Mouse (Mus musculus): Measurements from ENCODE around the gene Tspoap1. TPM values are rescaled to one million over a fixed set of nuclear protein-coding genes. Genes with fewer than 3 reads are reported as not detected.

Tspoap1 gene
- polyA plus RNA-seq, 1 experiment, result 0.04 TPM

GRCm38 (mm10) chr11:87805448-87805847 lies 45.1 kb downstream of the Tspoap1 start:
- TF ChIP-seq MAX (IDR thresholded peaks at IDR 0.05; ENCODE audit: low read depth) (no peak), USF1 (IDR thresholded peaks at IDR 0.05; ENCODE audit: low read depth) (no peak), SRF (IDR thresholded peaks at IDR 0.05; ENCODE audit: control insufficient read depth, insufficient read length, low read depth) (no peak), MYOD1 (IDR thresholded peaks at IDR 0.05; ENCODE audit: control insufficient read depth in 1 of 3, insufficient read length in 2 of 3, low read depth in 2 of 3) (no peak), REST (IDR thresholded peaks at IDR 0.05; ENCODE audit: insufficient read depth, insufficient read length) (no peak), E2F4 (IDR thresholded peaks at IDR 0.05; ENCODE audit: insufficient read depth) (no peak), MYOG (IDR thresholded peaks at IDR 0.05; ENCODE audit: control insufficient read depth in 1 of 3, insufficient read depth in 1 of 3, insufficient read length in 2 of 3, low read depth in 2 of 3) (no peak), POLR2A (IDR thresholded peaks at IDR 0.05; ENCODE audit: insufficient read length, low read depth) (no peak), TCF12 (IDR thresholded peaks at IDR 0.05; ENCODE audit: insufficient read depth, poor library complexity, severe bottlenecking) (no peak), CEBPB (IDR thresholded peaks at IDR 0.05; ENCODE audit: insufficient read depth, poor library complexity, severe bottlenecking) (no peak), POLR2AphosphoS2 (IDR thresholded peaks at IDR 0.05; ENCODE audit: insufficient read length, low read depth) (no peak), TCF3 (IDR thresholded peaks at IDR 0.05; ENCODE audit: insufficient read length, low read depth) (no peak)
- Histone ChIP-seq H3K79me2 (ENCODE audit: control insufficient read depth, insufficient read depth) (no peaks in the 10 kb centered on the region), H3K36me3 (ENCODE audit: control insufficient read depth, insufficient read depth) (no peaks in the 10 kb centered on the region), H3K27me3 (ENCODE audit: control insufficient read depth, insufficient read depth, insufficient read length) (peaks cover 42% of the 10 kb centered on the region), H3K4me2 (ENCODE audit: low read depth) (no peak overlapping the region), H3ac (ENCODE audit: control insufficient read depth, insufficient read length) (no peak overlapping the region), H3K4me3 (no peak overlapping the region)

- no peak overlapping the region for H3K4me3 ChIP-seq
- H3K36me3 ChIP-seq (ENCODE audit: control insufficient read depth, insufficient read depth), result no peaks in the 10 kb centered on the region
- H3K4me2 ChIP-seq (ENCODE audit: low read depth), result no peak overlapping the region
- no peaks in the 10 kb centered on the region for H3K79me2 ChIP-seq (ENCODE audit: control insufficient read depth, insufficient read depth)
- TF ChIP-seq MAX (IDR thresholded peaks at IDR 0.05; ENCODE audit: low read depth) (no peak), USF1 (IDR thresholded peaks at IDR 0.05; ENCODE audit: low read depth) (no peak), REST (IDR thresholded peaks at IDR 0.05; ENCODE audit: insufficient read depth, insufficient read length) (no peak), TCF3 (IDR thresholded peaks at IDR 0.05; ENCODE audit: insufficient read length, low read depth) (no peak), E2F4 (IDR thresholded peaks at IDR 0.05; ENCODE audit: insufficient read depth) (no peak), SRF (IDR thresholded peaks at IDR 0.05; ENCODE audit: control insufficient read depth, insufficient read length, low read depth) (no peak), POLR2AphosphoS2 (IDR thresholded peaks at IDR 0.05; ENCODE audit: insufficient read length, low read depth) (no peak), MYOD1 (IDR thresholded peaks at IDR 0.05; ENCODE audit: control insufficient read depth in 1 of 3, insufficient read length in 2 of 3, low read depth in 2 of 3) (no peak), MYOG (IDR thresholded peaks at IDR 0.05; ENCODE audit: control insufficient read depth in 1 of 3, insufficient read depth in 1 of 3, insufficient read length in 2 of 3, low read depth in 2 of 3) (no peak)
- H3ac ChIP-seq (ENCODE audit: control insufficient read depth, insufficient read length), result no peak overlapping the region
- H3K27me3 ChIP-seq (ENCODE audit: control insufficient read depth, insufficient read depth, insufficient read length), result peaks cover 54% of the 10 kb centered on the region
These were observed 47.1 kb downstream of the Tspoap1 start for GRCm38 (mm10) chr11:87807433-87807832.

GRCm38 (mm10) chr11:87808236-87808635 lies 47.9 kb downstream of the Tspoap1 start:
- H3ac ChIP-seq (ENCODE audit: control insufficient read depth, insufficient read length), result no peak overlapping the region
- no peak overlapping the region for H3K4me2 ChIP-seq (ENCODE audit: low read depth)
- no peak overlapping the region for H3K4me3 ChIP-seq
- no peaks in the 10 kb centered on the region for H3K36me3 ChIP-seq (ENCODE audit: control insufficient read depth, insufficient read depth)
- H3K27me3 ChIP-seq (ENCODE audit: control insufficient read depth, insufficient read depth, insufficient read length), result peaks cover 54% of the 10 kb centered on the region
- TF ChIP-seq MAX (IDR thresholded peaks at IDR 0.05; ENCODE audit: low read depth) (no peak), SRF (IDR thresholded peaks at IDR 0.05; ENCODE audit: control insufficient read depth, insufficient read length, low read depth) (no peak), POLR2A (IDR thresholded peaks at IDR 0.05; ENCODE audit: insufficient read length, low read depth) (no peak), REST (IDR thresholded peaks at IDR 0.05; ENCODE audit: insufficient read depth, insufficient read length) (no peak), E2F4 (IDR thresholded peaks at IDR 0.05; ENCODE audit: insufficient read depth) (no peak), POLR2AphosphoS2 (IDR thresholded peaks at IDR 0.05; ENCODE audit: insufficient read length, low read depth) (no peak), USF1 (IDR thresholded peaks at IDR 0.05; ENCODE audit: low read depth) (no peak), TCF3 (IDR thresholded peaks at IDR 0.05; ENCODE audit: insufficient read length, low read depth) (no peak), TCF12 (IDR thresholded peaks at IDR 0.05; ENCODE audit: insufficient read depth, poor library complexity, severe bottlenecking) (no peak), MYOG (IDR thresholded peaks at IDR 0.05; ENCODE audit: control insufficient read depth in 1 of 3, insufficient read depth in 1 of 3, insufficient read length in 2 of 3, low read depth in 2 of 3) (no peak), CEBPB (IDR thresholded peaks at IDR 0.05; ENCODE audit: insufficient read depth, poor library complexity, severe bottlenecking) (no peak), MYOD1 (IDR thresholded peaks at IDR 0.05; ENCODE audit: control insufficient read depth in 1 of 3, insufficient read length in 2 of 3, low read depth in 2 of 3) (no peak)
- H3K79me2 ChIP-seq (ENCODE audit: control insufficient read depth, insufficient read depth), result no peaks in the 10 kb centered on the region

GRCm38 (mm10) chr11:87811396-87811795 lies 51.1 kb downstream of the Tspoap1 start:
- peaks cover 54% of the 10 kb centered on the region for H3K27me3 ChIP-seq (ENCODE audit: control insufficient read depth, insufficient read depth, insufficient read length)
- H3K4me3 ChIP-seq, result no peak overlapping the region

More at GRCm38 (mm10) chr11:87811396-87811795, 51.1 kb downstream of the Tspoap1 start:
- TF ChIP-seq E2F4 (IDR thresholded peaks at IDR 0.05; ENCODE audit: insufficient read depth), result no peak
- TF ChIP-seq POLR2AphosphoS2 (IDR thresholded peaks at IDR 0.05; ENCODE audit: insufficient read length, low read depth), result no peak
- TF ChIP-seq REST (IDR thresholded peaks at IDR 0.05; ENCODE audit: insufficient read depth, insufficient read length), result no peak
- no peak for TF ChIP-seq POLR2A (IDR thresholded peaks at IDR 0.05; ENCODE audit: insufficient read length, low read depth)
- no peak for TF ChIP-seq TCF12 (IDR thresholded peaks at IDR 0.05; ENCODE audit: insufficient read depth, poor library complexity, severe bottlenecking)
- TF ChIP-seq TCF3 (IDR thresholded peaks at IDR 0.05; ENCODE audit: insufficient read length, low read depth), result no peak
- TF ChIP-seq USF1 (IDR thresholded peaks at IDR 0.05; ENCODE audit: low read depth), result no peak
- no peak for TF ChIP-seq MYOD1 (IDR thresholded peaks at IDR 0.05; ENCODE audit: control insufficient read depth in 1 of 3, insufficient read length in 2 of 3, low read depth in 2 of 3)
- TF ChIP-seq SRF (IDR thresholded peaks at IDR 0.05; ENCODE audit: control insufficient read depth, insufficient read length, low read depth), result no peak
- no peak for TF ChIP-seq CEBPB (IDR thresholded peaks at IDR 0.05; ENCODE audit: insufficient read depth, poor library complexity, severe bottlenecking)
- TF ChIP-seq MAX (IDR thresholded peaks at IDR 0.05; ENCODE audit: low read depth), result no peak
- no peak for TF ChIP-seq MYOG (IDR thresholded peaks at IDR 0.05; ENCODE audit: control insufficient read depth in 1 of 3, insufficient read depth in 1 of 3, insufficient read length in 2 of 3, low read depth in 2 of 3)
- Histone ChIP-seq H3ac (ENCODE audit: control insufficient read depth, insufficient read length) (no peak overlapping the region), H3K79me2 (ENCODE audit: control insufficient read depth, insufficient read depth) (no peaks in the 10 kb centered on the region), H3K36me3 (ENCODE audit: control insufficient read depth, insufficient read depth) (no peaks in the 10 kb centered on the region), H3K4me2 (ENCODE audit: low read depth) (no peak overlapping the region)
